Mouse (Mus musculus) left cerebral cortex, adult 2 months (tissue): ENCODE measurements at regions not wholly inside any gene's neighbourhood (a gene's known extent, or its start where the extent isn't known, plus 50 kb on each side); places are given as distances from the start of the nearest gene placed in this dataset.

Experiments used
- DNase-seq, 2 experiments: peaks; one replicate each; pipeline ENCODE4 v3.0.0; 2021 to 2022; ENCODE audit warnings: low spot score in 2 of 2, mixed read lengths in 1 of 2; ENCODE audit errors: extremely low spot score in 1 of 2
- H3K27ac ChIP-seq: fragments of 200-600 bp; 2 replicates; pipeline ENCODE4 v1.8.1; 2022
- H3K4me3 ChIP-seq: fragments of 200-600 bp; 2 replicates; pipeline ENCODE4 v1.8.1; 2022
- CTCF ChIP-seq: fragments of 200-600 bp; IDR thresholded peaks from 2 replicates; pipeline ENCODE4 v1.8.1; 2022; ENCODE audit warnings: antibody characterized with exemption, mild to moderate bottlenecking, moderate library complexity
- intact Hi-C: fragments of 180-260 bp; cut with DNase I; formaldehyde crosslinking; loops from one replicate; pipeline ENCODE4 v1.15.1; 2025

DNA sequence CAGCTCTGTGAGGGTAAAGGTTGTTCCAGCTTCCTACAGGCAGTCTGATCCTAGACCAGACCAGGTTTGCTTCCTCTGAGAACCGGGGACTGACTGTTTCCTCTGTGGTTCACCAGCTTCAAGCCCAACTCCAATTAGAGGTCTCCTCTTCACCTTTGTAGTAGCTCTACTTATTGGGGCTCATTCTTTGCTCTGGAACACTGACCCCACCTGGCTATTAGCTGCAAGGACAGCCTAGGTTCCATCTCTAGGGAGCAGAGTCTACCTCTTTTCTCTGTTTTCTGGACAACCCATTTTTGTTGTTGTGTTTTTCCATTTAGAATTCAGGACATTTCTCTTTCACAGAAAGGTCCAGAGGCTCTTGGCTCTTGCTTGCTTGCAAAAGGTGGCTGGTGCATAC, 129.3 kb upstream of the Podxl start:
- no peak for DNase-seq
- Histone ChIP-seq H3K27ac (no peak overlapping the region), H3K4me3 (no peak overlapping the region)
- intact Hi-C loops: no loop called here
- TF ChIP-seq CTCF: peak; percentile 33

GRCm38 (mm10) chr6:31692024-31692423, 128.2 kb upstream of the Podxl start:
- no peak for TF ChIP-seq CTCF
- Histone ChIP-seq H3K27ac (no peak overlapping the region), H3K4me3 (no peak overlapping the region)
- no peak for DNase-seq
- intact Hi-C loops: no loop called here

GRCm38 (mm10) chr6:31680101-31680500, 116.3 kb upstream of the Podxl start:
- no peak for TF ChIP-seq CTCF
- intact Hi-C loops: no loop called here
- no peak overlapping the region for H3K4me3 ChIP-seq
- no peak for DNase-seq
- no peak overlapping the region for H3K27ac ChIP-seq

DNA sequence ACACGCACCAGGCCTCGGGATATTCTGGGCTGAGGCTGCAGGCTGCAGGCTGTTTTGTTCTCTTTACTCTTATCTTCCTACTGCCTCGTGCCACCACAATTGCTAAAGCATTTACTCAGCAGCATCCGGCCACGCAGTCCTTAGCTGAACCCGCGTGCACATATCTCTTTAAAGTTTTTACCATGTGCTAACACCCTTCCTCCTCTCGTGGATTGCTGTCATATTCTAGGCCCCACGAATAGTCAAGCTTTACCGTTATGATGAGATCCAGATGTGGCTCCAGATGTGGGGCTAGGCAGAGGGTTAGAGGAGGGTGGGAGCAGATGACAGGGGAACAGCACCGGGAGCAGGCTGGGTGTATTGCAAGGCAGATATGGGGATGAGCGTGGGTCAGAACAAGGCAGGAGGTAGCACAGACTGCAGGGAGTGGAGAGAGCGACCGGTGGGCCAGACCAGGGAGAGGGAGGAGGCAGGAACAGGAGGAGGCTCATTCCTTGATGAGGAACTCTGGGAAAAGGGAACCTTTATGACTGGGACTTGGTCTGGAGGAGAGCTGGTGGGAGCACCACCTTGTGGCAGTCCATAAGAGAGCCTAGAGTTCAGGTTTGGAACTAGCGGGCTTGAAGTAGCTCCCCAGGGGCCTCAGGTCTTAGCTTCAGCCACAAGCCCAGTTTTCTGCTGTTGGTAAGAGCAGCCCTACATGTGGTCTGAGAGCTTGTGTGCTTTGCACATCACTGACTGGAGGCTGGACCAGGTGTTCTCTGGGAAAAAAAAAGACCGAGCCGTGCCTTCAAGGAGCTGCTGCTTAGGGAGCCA, 102.1 kb upstream of the Podxl start:
- intact Hi-C loops: loop anchor here (2.0 to 10.0 kb wide), 2 partner anchors 173 to 1739 kb away; no protein-coding TSS in a partner anchor
- peak; percentile 27 for TF ChIP-seq CTCF
- DNase-seq: peak in 1 of 2 experiments; percentile 27
- no peak overlapping the region for H3K27ac ChIP-seq
- H3K4me3 ChIP-seq: no peak overlapping the region

DNA sequence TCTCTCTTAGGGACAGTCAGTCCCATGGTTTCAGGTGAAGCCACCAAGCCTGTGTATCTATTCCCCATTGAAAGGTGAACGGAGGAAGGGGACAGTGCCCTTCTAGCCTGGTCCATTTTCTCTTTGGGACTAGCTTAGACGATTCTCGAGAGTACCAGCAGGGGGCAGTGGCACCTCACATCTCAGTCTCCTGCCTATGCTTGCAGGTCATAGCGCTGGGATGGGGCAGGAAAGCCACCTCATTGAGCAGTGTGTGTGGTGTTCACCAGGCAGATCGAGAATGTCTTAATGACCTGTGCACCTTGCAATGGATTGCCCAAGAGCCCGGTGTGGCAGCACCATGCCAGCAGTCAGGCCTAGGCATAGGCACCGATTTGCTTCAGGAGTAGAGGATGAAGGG, 100.7 kb upstream of the Podxl start:
- peak; percentile 91 for TF ChIP-seq CTCF
- DNase-seq: peak; percentile 72 to 81
- intact Hi-C loops: loop anchor here (2.0 to 10.0 kb wide), 5 partner anchors 174 to 1740 kb away; partner anchors contain the start of gene Plxna4
- no peak overlapping the region for H3K27ac ChIP-seq
- no peak overlapping the region for H3K4me3 ChIP-seq

GRCm38 (mm10) chr6:31660778-31661177, 97.0 kb upstream of the Podxl start:
- intact Hi-C loops: loop anchor here (5.0 to 10.0 kb wide), 4 partner anchors 277 to 1744 kb away; partner anchors contain the start of gene Plxna4
- TF ChIP-seq CTCF: peak; percentile 94
- no peak overlapping the region for H3K4me3 ChIP-seq
- DNase-seq: peak; percentile 63 to 75
- H3K27ac ChIP-seq: no peak overlapping the region

GRCm38 (mm10) chr6:31659901-31660300, 96.1 kb upstream of the Podxl start:
- no peak overlapping the region for H3K4me3 ChIP-seq
- no peak for DNase-seq
- intact Hi-C loops: loop anchor here (5.0 to 10.0 kb wide), 4 partner anchors 277 to 1745 kb away; partner anchors contain the start of gene Plxna4
- no peak overlapping the region for H3K27ac ChIP-seq
- no peak for TF ChIP-seq CTCF

DNA sequence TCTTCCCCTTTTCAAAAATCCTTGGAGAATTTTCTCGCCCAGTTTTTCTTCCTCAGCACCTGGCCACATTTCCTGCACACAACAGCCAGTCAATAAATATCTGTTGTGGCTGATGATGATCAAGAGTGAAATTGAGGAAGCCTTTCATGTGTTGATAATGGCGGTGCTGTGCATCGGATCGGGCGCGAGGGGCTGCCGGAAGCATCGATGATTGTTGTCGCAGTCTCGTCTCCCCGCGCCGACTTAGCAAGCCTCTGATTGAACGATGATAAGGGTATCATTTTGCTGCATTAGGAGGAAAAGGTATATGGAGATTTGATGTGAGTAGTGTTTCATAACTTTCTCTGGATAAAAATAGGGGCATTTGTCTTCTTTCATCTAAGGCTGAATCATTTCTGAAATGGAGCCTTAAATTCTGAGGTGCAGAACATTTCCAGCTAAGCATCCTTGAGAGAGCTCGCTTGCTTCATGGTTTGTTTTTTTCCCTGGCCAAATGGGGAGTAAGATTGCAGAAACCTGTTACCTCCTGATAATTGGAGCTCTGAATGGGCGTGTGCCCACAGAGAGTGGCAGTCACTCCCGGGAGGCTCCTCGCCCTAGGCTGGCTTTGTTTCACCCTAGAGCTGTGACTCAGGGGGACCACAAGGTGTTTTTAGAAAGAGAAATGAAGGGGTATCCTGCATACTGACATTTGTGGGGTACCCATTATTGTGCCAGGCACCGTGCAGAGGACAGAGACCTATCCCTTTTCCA, 94.8 kb upstream of the Podxl start:
- no peak for DNase-seq
- intact Hi-C loops: no loop called here
- Histone ChIP-seq H3K4me3 (no peak overlapping the region), H3K27ac (0 out of 2 replicates have a peak overlapping the region, but pooled peaks have one; percentile 2)
- TF ChIP-seq CTCF: no peak

GRCm38 (mm10) chr6:31650791-31651476, 87.2 kb upstream of the Podxl start:
- TF ChIP-seq CTCF: no peak
- Histone ChIP-seq H3K4me3 (no peak overlapping the region), H3K27ac (no peak overlapping the region)
- no peak for DNase-seq
- intact Hi-C loops: no loop called here

GRCm38 (mm10) chr6:31645261-31645660, 81.5 kb upstream of the Podxl start:
- intact Hi-C loops: no loop called here
- TF ChIP-seq CTCF: no peak
- H3K4me3 ChIP-seq: no peak overlapping the region
- no peak overlapping the region for H3K27ac ChIP-seq
- no peak for DNase-seq

GRCm38 (mm10) chr6:31644504-31644903, 80.7 kb upstream of the Podxl start:
- TF ChIP-seq CTCF: no peak
- DNase-seq: no peak
- intact Hi-C loops: no loop called here
- Histone ChIP-seq H3K27ac (no peak overlapping the region), H3K4me3 (no peak overlapping the region)
